Mouse (Mus musculus) lung, adult 2 months (tissue): ENCODE results near the gene Mrpl51.

Experiments used
- CTCF ChIP-seq: fragments of 200-500 bp; IDR thresholded peaks from 2 replicates; pipeline ENCODE4 v1.5.1; 2011; ENCODE audit warnings: mild to moderate bottlenecking, low read length, control low read depth; ENCODE audit not compliant: insufficient read depth
- POLR2A ChIP-seq: fragments of 200-500 bp; IDR thresholded peaks from 2 replicates; pipeline ENCODE4 v1.6.1; 2011; ENCODE audit warnings: low read depth, mild to moderate bottlenecking, control low read depth, low read length, borderline replicate concordance; ENCODE audit errors: extremely low read depth

- TF ChIP-seq CTCF (no peak), POLR2A (no peak)
Observed at GRCm38 (mm10) chr6:125156491-125156890, 35.1 kb upstream of the Mrpl51 start.
